Mouse (Mus musculus) kidney, adult 2 months (tissue): ENCODE data around the gene Rtn4rl2. TPM values are rescaled to one million over a fixed set of nuclear protein-coding genes. Genes with fewer than 3 reads are reported as not detected.

ENCODE experiments used
- DNase-seq: peaks from one replicate; pipeline ENCODE4 v3.0.0; 2021
- H3K27ac ChIP-seq: fragments of 200-500 bp; 2 replicates; pipeline ENCODE4 v1.5.1; 2012; ENCODE audit warnings: low read depth, low read length, control low read depth, inconsistent platforms; ENCODE audit not compliant: insufficient read depth
- H3K27me3 ChIP-seq: fragments of 200-500 bp; replicated peaks from 2 replicates; pipeline ENCODE4 v1.6.1; 2012; ENCODE audit warnings: mild to moderate bottlenecking, moderate library complexity, low read length, inconsistent platforms; ENCODE audit not compliant: control insufficient read depth, insufficient read depth
- H3K36me3 ChIP-seq: fragments of 200-500 bp; 2 replicates; pipeline ENCODE4 v1.6.1; 2012; ENCODE audit warnings: mild to moderate bottlenecking, moderate library complexity, low read length, inconsistent platforms; ENCODE audit not compliant: control insufficient read depth, insufficient read depth
- H3K4me1 ChIP-seq: fragments of 200-500 bp; 2 replicates; pipeline ENCODE4 v1.6.1; 2011; ENCODE audit warnings: low read length; ENCODE audit not compliant: control insufficient read depth, insufficient read depth
- H3K4me3 ChIP-seq: fragments of 200-500 bp; 2 replicates; pipeline ENCODE4 v1.5.1; 2011; ENCODE audit warnings: mild to moderate bottlenecking, low read depth, low read length, control low read depth; ENCODE audit not compliant: insufficient read depth
- CTCF ChIP-seq: fragments of 200-500 bp; conservative IDR thresholded peaks from 2 replicates; pipeline ENCODE4 v1.5.1; 2011; ENCODE audit warnings: low read depth, mild to moderate bottlenecking, control low read depth, low read length, moderate library complexity, mixed read lengths; ENCODE audit not compliant: insufficient read depth, insufficient read length
- POLR2A ChIP-seq: fragments of 200-500 bp; IDR thresholded peaks from one replicate; pipeline ENCODE4 v1.6.1; 2011; ENCODE audit warnings: low read depth, low read length, control low read depth
- WGBS: fragments of 180-500 bp; shearing (Covaris S2); methylation state at CpG from one replicate; pipeline ENCODE4 v1.1.7; 2018; 5-methylcytosine and 5-hydroxymethylcytosine counted together
- polyA plus RNA-seq: library from polyadenylated mRNA; depleted of rRNA; stranded (reverse); fragments of >200 nt; gene quantifications from 2 replicates; pipeline ENCODE4 v1.2.3, GENCODE M21; 2012; rRNA removed

The Rtn4rl2 gene
- polyA plus RNA-seq, 1 experiment: 1.4 TPM

- Histone ChIP-seq H3K27me3 (no peaks in the 10 kb centered on the region), H3K27ac (no peak overlapping the region), H3K4me1 (peaks cover 2% of the 10 kb centered on the region; the same call in 1 of the 2 replicates), H3K4me3 (no peak overlapping the region), H3K36me3 (no peaks in the 10 kb centered on the region)
- TF ChIP-seq CTCF: no peak
- no peak for TF ChIP-seq POLR2A
- WGBS: 19% methylated on average over 2 of the region's 2 CpGs
- no peak for DNase-seq
These were observed 63.3 kb downstream of the Rtn4rl2 start for GRCm38 (mm10) chr2:84823237-84823636.

GRCm38 (mm10) chr2:84822552-84822951 lies 64.0 kb downstream of the Rtn4rl2 start, which contains the start of gene Smtnl1:
Gene Smtnl1 (minus strand): TSS chr2:84822652.
- H3K27ac ChIP-seq: no peak within 1 kb of the TSS
- WGBS: 38% methylated on average over 13 of the region's 13 CpGs

More at GRCm38 (mm10) chr2:84822552-84822951, 64.0 kb downstream of the Rtn4rl2 start, which contains the start of gene Smtnl1:
- Histone ChIP-seq H3K27me3 (no peaks in the 10 kb centered on the region), H3K4me1 (peaks cover 2% of the 10 kb centered on the region; the same call in 1 of the 2 replicates), H3K4me3 (no peak within 1 kb of the TSS), H3K36me3 (no peaks in the 10 kb centered on the region)
- DNase-seq: no peak
- no peak for TF ChIP-seq POLR2A
- TF ChIP-seq CTCF: no peak

Other genes starting within 250 kb of the Rtn4rl2 start
- 53.2 and 58.7 TPM in 2 replicates for gene Ctnnd1, start 235.9 kb downstream of the Rtn4rl2 start, polyA plus RNA-seq
- gene Btbd18, start 227.6 kb downstream of the Rtn4rl2 start, polyA plus RNA-seq: 0.02 TPM in 1 of 2 replicates, not detected in the other
- gene Selenoh, start 215.9 kb downstream of the Rtn4rl2 start, polyA plus RNA-seq: 29.6 and 32.2 TPM in 2 replicates
- gene Gm28635, start 208.7 kb downstream of the Rtn4rl2 start, polyA plus RNA-seq: not detected in 2 replicates
- gene Med19, start 208.3 kb downstream of the Rtn4rl2 start, polyA plus RNA-seq: 7.8 and 9.3 TPM in 2 replicates
- gene Tmx2, start 207.6 kb downstream of the Rtn4rl2 start, polyA plus RNA-seq: 188 and 193 TPM in 2 replicates
- 59.6 and 65.8 TPM in 2 replicates for gene Zdhhc5, start 171.5 kb downstream of the Rtn4rl2 start, polyA plus RNA-seq
- gene Clp1, start 159.4 kb downstream of the Rtn4rl2 start, polyA plus RNA-seq: 9.3 and 11.1 TPM in 2 replicates
- gene Ypel4, start 152.7 kb downstream of the Rtn4rl2 start, polyA plus RNA-seq: 0.46 and 0.48 TPM in 2 replicates
- 2.0 TPM in 2 replicates for gene Gm19426, start 143.1 kb downstream of the Rtn4rl2 start, polyA plus RNA-seq
- 232 and 288 TPM in 2 replicates for gene Serping1, start 111.3 kb downstream of the Rtn4rl2 start, polyA plus RNA-seq
- 18.1 and 24.1 TPM in 2 replicates for gene Ube2l6, start 87.9 kb downstream of the Rtn4rl2 start, polyA plus RNA-seq
- 2.6 TPM in 1 of 2 replicates, not detected in the other for gene Smtnl1, start 64.1 kb downstream of the Rtn4rl2 start, polyA plus RNA-seq
- 62.2 and 90.3 TPM in 2 replicates for gene Timm10, start 59.7 kb downstream of the Rtn4rl2 start, polyA plus RNA-seq
- gene Slc43a1, start 47.9 kb downstream of the Rtn4rl2 start, polyA plus RNA-seq: 3.6 and 4.3 TPM in 2 replicates
- gene Slc43a3, start 49.9 kb upstream of the Rtn4rl2 start, polyA plus RNA-seq: 60.8 and 62.2 TPM in 2 replicates
- gene Prg2, start 93.8 kb upstream of the Rtn4rl2 start, polyA plus RNA-seq: 0.16 TPM in 1 of 2 replicates, not detected in the other
- gene Prg3, start 101.5 kb upstream of the Rtn4rl2 start, polyA plus RNA-seq: 0.28 TPM in 1 of 2 replicates, not detected in the other
- 70.2 and 78.9 TPM in 2 replicates for gene Ssrp1, start 150.5 kb upstream of the Rtn4rl2 start, polyA plus RNA-seq
- gene P2rx3, start 150.8 kb upstream of the Rtn4rl2 start, polyA plus RNA-seq: 0.80 and 0.90 TPM in 2 replicates
- 46.9 and 47.0 TPM in 2 replicates for gene Tnks1bp1, start 161.3 kb upstream of the Rtn4rl2 start, polyA plus RNA-seq
- 14.0 and 16.6 TPM in 2 replicates for gene Aplnr, start 249.5 kb upstream of the Rtn4rl2 start, polyA plus RNA-seq